Mouse (Mus musculus) midbrain, embryonic 13.5 days (tissue): ENCODE measurements around the gene Zfp282. TPM values are rescaled to one million over a fixed set of nuclear protein-coding genes. Genes with fewer than 3 reads are reported as not detected.

Source experiments
- ATAC-seq: fragments of 200-750 bp; cut with Nextera tagmentation; 2 replicates; pipeline ENCODE4 v1.8.0; 2017; ENCODE audit warnings: mild to moderate bottlenecking, moderate TSS enrichment, moderate library complexity
- H3K27ac ChIP-seq: fragments of 300-500 bp; sonication (generic); 2 replicates; pipeline ENCODE4 v1.5.1; 2015; ENCODE audit warnings: inconsistent platforms, mild to moderate bottlenecking, moderate library complexity
- H3K27me3 ChIP-seq: fragments of 300-500 bp; sonication (generic); 2 replicates; pipeline ENCODE4 v1.6.1; 2015; ENCODE audit warnings: mild to moderate bottlenecking, inconsistent platforms
- H3K36me3 ChIP-seq: fragments of 300-500 bp; sonication (generic); 2 replicates; pipeline ENCODE4 v1.6.1; 2015; ENCODE audit warnings: mild to moderate bottlenecking, inconsistent platforms
- H3K4me1 ChIP-seq: fragments of 300-500 bp; sonication (generic); replicated peaks from 2 replicates; pipeline ENCODE4 v1.6.1; 2015; ENCODE audit warnings: inconsistent platforms
- H3K4me2 ChIP-seq: fragments of 300-500 bp; sonication (generic); replicated peaks from 2 replicates; pipeline ENCODE4 v1.6.1; 2015; ENCODE audit warnings: moderate library complexity, mild to moderate bottlenecking, inconsistent platforms
- H3K4me3 ChIP-seq: fragments of 300-500 bp; sonication (generic); replicated peaks from 2 replicates; pipeline ENCODE4 v1.5.1; 2015; ENCODE audit warnings: mild to moderate bottlenecking, inconsistent platforms
- H3K9ac ChIP-seq: fragments of 300-500 bp; sonication (generic); replicated peaks from 2 replicates; pipeline ENCODE4 v1.6.1; 2015; ENCODE audit warnings: mild to moderate bottlenecking, inconsistent platforms
- H3K9me3 ChIP-seq: fragments of 300-500 bp; sonication (generic); 2 replicates; pipeline ENCODE4 v1.6.1; 2016; ENCODE audit warnings: mild to moderate bottlenecking, inconsistent platforms
- WGBS: fragments of 180-500 bp; shearing (Covaris S2); methylation state at CpG from one replicate; pipeline ENCODE4 v1.1.7; 2015; 5-methylcytosine and 5-hydroxymethylcytosine counted together
- polyA plus RNA-seq: library from polyadenylated mRNA; unstranded; fragments of >200 nt; fragmentation: Nextera tagmentation; extraction: Ambion mirVana; gene quantifications from 2 replicates; pipeline ENCODE4 v1.2.1, GENCODE M21; 2015

Gene Zfp282
- polyA plus RNA-seq, 1 experiment from 2014 or later = 25.9 TPM

- Histone ChIP-seq H3K27me3 (peaks cover 16% of the 10 kb centered on the region), H3K36me3 (peaks cover 83% of the 10 kb centered on the region), H3K4me2 (no peak overlapping the region), H3K9me3 (no peaks in the 10 kb centered on the region), H3K4me1 (no peaks in the 10 kb centered on the region), H3K9ac (no peak overlapping the region), H3K27ac (no peak overlapping the region), H3K4me3 (no peak overlapping the region)
- WGBS = 33% methylated on average over 19 of the region's 19 CpGs
- no peak for ATAC-seq
Observed at GRCm38 (mm10) chr6:47904361-47904760, 27.4 kb downstream of the Zfp282 start.

GRCm38 (mm10) chr6:47904917-47905695, 28.1 kb downstream of the Zfp282 start:
- Histone ChIP-seq H3K4me1 (no peaks in the 10 kb centered on the region), H3K9me3 (no peaks in the 10 kb centered on the region), H3K9ac (no peak overlapping the region), H3K27ac (no peak overlapping the region), H3K36me3 (peaks cover 76% of the 10 kb centered on the region), H3K4me3 (no peak overlapping the region), H3K4me2 (no peak overlapping the region), H3K27me3 (peaks cover 16% of the 10 kb centered on the region)
- ATAC-seq = 0 out of 2 replicates have a peak, but pooled peaks have one; percentile 50
- WGBS = 55% methylated on average over 44 of the region's 44 CpGs

- Histone ChIP-seq H3K9me3 (no peaks in the 10 kb centered on the region), H3K27ac (no peak overlapping the region), H3K36me3 (peaks cover 64% of the 10 kb centered on the region), H3K27me3 (peaks cover 16% of the 10 kb centered on the region), H3K4me1 (no peaks in the 10 kb centered on the region), H3K4me2 (no peak overlapping the region), H3K9ac (no peak overlapping the region), H3K4me3 (no peak overlapping the region)
- 97% methylated on average over 5 of the region's 5 CpGs for WGBS
- no peak for ATAC-seq
Observed at GRCm38 (mm10) chr6:47906326-47906725, 29.3 kb downstream of the Zfp282 start.

- ATAC-seq = no peak
- no peaks in the 10 kb centered on the region for H3K9me3 ChIP-seq
- H3K4me3 ChIP-seq = no peak overlapping the region
- no peak overlapping the region for H3K9ac ChIP-seq
- H3K27ac ChIP-seq = no peak overlapping the region
- no peaks in the 10 kb centered on the region for H3K4me1 ChIP-seq
- 91% methylated on average over 1 of the region's 1 CpGs for WGBS
- H3K4me2 ChIP-seq = no peak overlapping the region
- H3K27me3 ChIP-seq = peaks cover 8% of the 10 kb centered on the region
- H3K36me3 ChIP-seq = peaks cover 40% of the 10 kb centered on the region
Observed at GRCm38 (mm10) chr6:47909007-47909406, 32.0 kb downstream of the Zfp282 start.

GRCm38 (mm10) chr6:47911650-47912049, 34.6 kb downstream of the Zfp282 start:
- Histone ChIP-seq H3K9me3 (no peaks in the 10 kb centered on the region), H3K4me2 (no peak overlapping the region), H3K27ac (no peak overlapping the region), H3K27me3 (no peaks in the 10 kb centered on the region), H3K9ac (no peak overlapping the region), H3K4me3 (no peak overlapping the region), H3K36me3 (peaks cover 14% of the 10 kb centered on the region), H3K4me1 (no peaks in the 10 kb centered on the region)
- 70% methylated on average over 1 of the region's 1 CpGs for WGBS
- ATAC-seq = no peak

GRCm38 (mm10) chr6:47912991-47913390, 36.0 kb downstream of the Zfp282 start:
- no peak for ATAC-seq
- Histone ChIP-seq H3K4me1 (no peaks in the 10 kb centered on the region), H3K9ac (no peak overlapping the region), H3K4me3 (no peak overlapping the region), H3K9me3 (no peaks in the 10 kb centered on the region), H3K4me2 (no peak overlapping the region), H3K27me3 (no peaks in the 10 kb centered on the region), H3K36me3 (peaks cover 3% of the 10 kb centered on the region; the same call in 1 of the 2 replicates), H3K27ac (no peak overlapping the region)
- whole genome bisulfite sequencing = 67% methylated on average over 3 of the region's 3 CpGs

GRCm38 (mm10) chr6:47917051-47917450, 40.0 kb downstream of the Zfp282 start:
- 86% methylated on average over 5 of the region's 5 CpGs for WGBS
- H3K27me3 ChIP-seq = no peaks in the 10 kb centered on the region
- no peak overlapping the region for H3K9ac ChIP-seq
- no peak for ATAC-seq
- H3K4me3 ChIP-seq = no peak overlapping the region
- no peaks in the 10 kb centered on the region for H3K36me3 ChIP-seq
- H3K27ac ChIP-seq = no peak overlapping the region
- H3K4me1 ChIP-seq = peaks cover 11% of the 10 kb centered on the region
- no peak overlapping the region for H3K4me2 ChIP-seq
- no peaks in the 10 kb centered on the region for H3K9me3 ChIP-seq

GRCm38 (mm10) chr6:47918768-47919274, 41.8 kb downstream of the Zfp282 start:
- H3K4me3 ChIP-seq = no peak overlapping the region
- WGBS = 87% methylated on average over 3 of the region's 3 CpGs
- no peaks in the 10 kb centered on the region for H3K36me3 ChIP-seq
- no peak overlapping the region for H3K4me2 ChIP-seq
- no peak for ATAC-seq
- H3K4me1 ChIP-seq = peaks cover 19% of the 10 kb centered on the region
- H3K9ac ChIP-seq = no peak overlapping the region
- H3K27ac ChIP-seq = no peak overlapping the region
- H3K27me3 ChIP-seq = no peaks in the 10 kb centered on the region
- no peaks in the 10 kb centered on the region for H3K9me3 ChIP-seq

- Histone ChIP-seq H3K4me3 (peak overlapping the region; percentile 91), H3K4me2 (peak overlapping the region; percentile 94), H3K9ac (peak overlapping the region; percentile 85), H3K27me3 (no peaks in the 10 kb centered on the region), H3K9me3 (no peaks in the 10 kb centered on the region), H3K36me3 (no peaks in the 10 kb centered on the region), H3K27ac (peak overlapping the region; percentile 95), H3K4me1 (peaks cover 19% of the 10 kb centered on the region)
- peak; percentile 62 for ATAC-seq
- 26% methylated on average over 11 of the region's 11 CpGs for WGBS
Observed at GRCm38 (mm10) chr6:47919646-47920446, 42.8 kb downstream of the Zfp282 start.

- no peaks in the 10 kb centered on the region for H3K9me3 ChIP-seq
- under 1% methylated on average over 66 of the region's 67 CpGs for WGBS
Observed at GRCm38 (mm10) chr6:47920447-47921340, 43.7 kb downstream of the Zfp282 start, which contains the start of gene Zfp212. Gene Zfp212, plus strand, starts transcription at chr6:47920476.

GRCm38 (mm10) chr6:47942461-47942860, 65.5 kb downstream of the Zfp282 start:
- Histone ChIP-seq H3K4me2 (peak overlapping the region; percentile 69), H3K4me1 (peaks cover 12% of the 10 kb centered on the region)

More at GRCm38 (mm10) chr6:47920447-47921340, 43.7 kb downstream of the Zfp282 start, which contains the start of gene Zfp212:
- Histone ChIP-seq H3K27me3 (no peaks in the 10 kb centered on the region), H3K4me1 (peaks cover 22% of the 10 kb centered on the region), H3K4me3 (peak within 1 kb of the TSS; percentile 91), H3K27ac (peak within 1 kb of the TSS; percentile 95), H3K36me3 (no peaks in the 10 kb centered on the region), H3K9ac (peak within 1 kb of the TSS; percentile 85), H3K4me2 (peak within 1 kb of the TSS; percentile 94)
- peak; percentile 97 for ATAC-seq

More at GRCm38 (mm10) chr6:47942461-47942860, 65.5 kb downstream of the Zfp282 start:
- no peak overlapping the region for H3K9ac ChIP-seq
- H3K36me3 ChIP-seq = peaks cover 8% of the 10 kb centered on the region; the same call in 1 of the 2 replicates
- no peak for ATAC-seq
- peak overlapping the region; percentile 44 for H3K4me3 ChIP-seq
- H3K9me3 ChIP-seq = no peaks in the 10 kb centered on the region
- 49% methylated on average over 12 of the region's 12 CpGs for WGBS
- H3K27me3 ChIP-seq = peaks cover 4% of the 10 kb centered on the region; the same call in 1 of the 2 replicates
- H3K27ac ChIP-seq = no peak overlapping the region
